Mouse (Mus musculus): ENCODE results near the gene Slc4a4.

The Slc4a4 gene

DNA sequence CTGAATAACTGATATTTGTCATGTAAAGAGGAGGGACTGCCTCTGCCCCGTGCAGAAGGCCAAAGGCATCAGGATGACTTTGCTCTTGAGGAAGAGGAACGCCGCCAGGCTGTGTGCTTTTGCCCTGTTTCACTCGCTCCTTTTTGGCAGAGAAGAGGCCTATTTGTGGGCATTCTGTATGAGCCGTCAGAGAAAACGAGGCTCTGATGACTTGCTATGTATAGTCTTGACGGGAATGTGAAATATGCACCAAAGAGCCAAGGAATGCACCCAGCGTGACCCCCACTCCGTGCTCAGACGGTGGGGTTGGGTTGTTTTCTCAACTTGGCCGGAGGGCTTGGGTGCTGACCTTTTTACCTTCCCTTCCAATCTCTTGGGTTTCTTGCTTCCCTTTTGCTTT, 44.0 kb downstream of the Slc4a4 start:
- Histone ChIP-seq H3K27me3 (ENCODE audit: control insufficient read depth, insufficient read depth, low read length, poor library complexity, severe bottlenecking) (no peaks in the 10 kb centered on the region), H3K36me3 (ENCODE audit: control insufficient read depth, insufficient read depth, low read length, poor library complexity, severe bottlenecking) (no peaks in the 10 kb centered on the region)
- no peak for DNase-seq (ENCODE audit: low read depth, low spot score)

DNA sequence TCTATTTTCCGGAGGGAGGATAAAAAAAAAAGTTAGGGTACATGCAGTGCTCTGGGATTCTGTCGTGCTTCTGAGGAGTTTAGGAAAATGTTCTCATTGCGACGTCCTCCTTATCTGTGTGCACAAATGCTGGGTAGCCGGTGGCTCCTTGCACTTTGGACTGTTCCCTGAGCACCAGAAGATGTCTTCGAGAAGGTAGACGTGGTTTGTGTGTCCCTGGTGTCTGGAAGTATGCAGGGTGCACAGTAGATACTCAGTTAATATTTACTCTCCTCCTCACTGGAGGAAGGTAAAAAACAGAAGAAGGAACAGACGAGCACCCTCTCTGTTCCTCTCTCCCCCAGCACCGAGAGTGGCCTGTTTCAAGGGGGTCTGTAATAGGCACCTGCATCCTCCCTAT, 44.6 kb downstream of the Slc4a4 start:
- no peak for DNase-seq (ENCODE audit: low read depth, low spot score)
- H3K27me3 ChIP-seq (ENCODE audit: control insufficient read depth, insufficient read depth, low read length, poor library complexity, severe bottlenecking): no peaks in the 10 kb centered on the region
- no peaks in the 10 kb centered on the region for H3K36me3 ChIP-seq (ENCODE audit: control insufficient read depth, insufficient read depth, low read length, poor library complexity, severe bottlenecking)

DNA sequence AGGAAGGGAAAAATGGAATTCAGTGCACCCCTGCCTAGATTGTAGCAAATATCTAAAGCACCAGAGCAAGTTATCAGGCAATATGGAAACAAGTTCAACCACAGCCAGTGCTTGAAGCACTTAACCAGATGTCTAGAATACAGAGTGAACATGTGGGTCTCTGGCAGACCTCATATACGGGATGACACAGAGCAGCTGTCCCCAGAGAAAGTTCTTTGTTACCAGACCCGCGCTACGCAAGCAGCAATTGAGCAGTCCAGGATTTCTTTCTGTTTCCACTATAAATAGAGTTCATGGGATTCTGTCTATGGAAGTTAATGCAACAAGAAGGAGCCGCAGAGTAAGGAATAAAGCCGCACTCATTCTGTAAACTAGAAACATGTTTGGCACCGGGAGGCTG, 46.8 kb downstream of the Slc4a4 start:
- H3K36me3 ChIP-seq (ENCODE audit: control insufficient read depth, insufficient read depth, low read length, poor library complexity, severe bottlenecking): no peaks in the 10 kb centered on the region
- no peaks in the 10 kb centered on the region for H3K27me3 ChIP-seq (ENCODE audit: control insufficient read depth, insufficient read depth, low read length, poor library complexity, severe bottlenecking)
- DNase-seq (ENCODE audit: low read depth, low spot score): no peak

DNA sequence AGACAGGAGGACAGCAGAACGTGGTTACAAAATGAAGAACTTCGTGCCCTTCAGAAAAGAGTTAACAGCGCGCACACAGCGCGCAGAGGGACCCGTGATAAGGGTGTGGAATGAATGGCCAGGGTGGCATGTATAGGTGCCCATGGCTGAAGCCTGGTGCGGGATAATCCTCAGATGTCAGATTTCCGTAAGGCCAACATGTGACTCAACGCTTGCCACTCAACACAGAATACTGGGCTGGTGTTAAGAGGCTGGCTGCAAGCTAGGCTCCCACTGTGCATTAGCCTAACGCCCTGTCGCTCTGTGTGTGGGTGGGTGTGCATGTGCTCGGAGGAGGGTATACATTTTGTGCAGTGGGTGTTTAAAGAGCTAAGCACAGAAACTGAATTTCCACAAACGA, 47.3 kb downstream of the Slc4a4 start:
- DNase-seq (ENCODE audit: low read depth, low spot score): no peak
- H3K27me3 ChIP-seq (ENCODE audit: control insufficient read depth, insufficient read depth, low read length, poor library complexity, severe bottlenecking): no peaks in the 10 kb centered on the region
- no peaks in the 10 kb centered on the region for H3K36me3 ChIP-seq (ENCODE audit: control insufficient read depth, insufficient read depth, low read length, poor library complexity, severe bottlenecking)

DNA sequence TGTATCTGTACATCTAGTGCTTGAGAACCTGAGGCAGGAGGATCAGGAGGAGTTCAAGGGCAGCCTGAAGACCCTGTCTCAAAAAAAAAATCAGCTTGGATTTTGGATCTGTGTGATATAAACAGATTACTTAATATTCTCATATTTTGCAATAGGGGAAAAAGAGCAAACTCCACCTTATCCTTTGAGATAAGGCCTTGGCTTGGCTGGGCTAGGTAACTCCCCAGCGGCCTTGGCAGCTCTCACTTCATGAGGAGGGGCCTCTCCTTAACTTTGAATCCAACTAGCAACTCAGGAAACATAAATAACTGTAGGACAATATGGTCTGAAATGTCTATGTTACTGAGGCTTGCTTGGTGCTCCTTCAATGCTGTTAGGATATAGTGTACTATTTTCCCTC, 51.6 kb downstream of the Slc4a4 start:
- no peaks in the 10 kb centered on the region for H3K36me3 ChIP-seq (ENCODE audit: control insufficient read depth, insufficient read depth, low read length, poor library complexity, severe bottlenecking)
- DNase-seq (ENCODE audit: low read depth, low spot score): no peak
- H3K27me3 ChIP-seq (ENCODE audit: control insufficient read depth, insufficient read depth, low read length, poor library complexity, severe bottlenecking): no peaks in the 10 kb centered on the region

DNA sequence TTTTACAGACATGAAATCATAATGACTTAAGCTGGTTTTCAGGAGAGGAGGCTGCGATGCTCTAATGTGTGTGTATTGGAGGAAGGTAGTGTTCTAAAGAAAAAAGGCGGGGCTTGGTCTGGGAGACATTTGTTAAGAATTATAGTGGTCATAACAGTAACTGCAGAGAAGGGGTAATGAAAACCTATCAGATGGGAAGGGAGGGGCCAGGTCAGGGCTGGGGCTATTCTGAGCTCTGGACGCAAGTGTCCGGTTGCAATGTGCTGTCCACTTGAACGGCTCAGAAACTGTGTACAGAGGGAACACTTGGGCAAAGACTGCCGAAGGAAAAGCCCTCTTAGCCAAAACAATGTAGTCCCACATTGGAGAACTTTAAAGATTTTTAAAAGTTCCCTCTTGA, 52.5 kb downstream of the Slc4a4 start:
- H3K27me3 ChIP-seq (ENCODE audit: control insufficient read depth, insufficient read depth, low read length, poor library complexity, severe bottlenecking): no peaks in the 10 kb centered on the region
- no peak for DNase-seq (ENCODE audit: low read depth, low spot score)
- no peaks in the 10 kb centered on the region for H3K36me3 ChIP-seq (ENCODE audit: control insufficient read depth, insufficient read depth, low read length, poor library complexity, severe bottlenecking)

DNA sequence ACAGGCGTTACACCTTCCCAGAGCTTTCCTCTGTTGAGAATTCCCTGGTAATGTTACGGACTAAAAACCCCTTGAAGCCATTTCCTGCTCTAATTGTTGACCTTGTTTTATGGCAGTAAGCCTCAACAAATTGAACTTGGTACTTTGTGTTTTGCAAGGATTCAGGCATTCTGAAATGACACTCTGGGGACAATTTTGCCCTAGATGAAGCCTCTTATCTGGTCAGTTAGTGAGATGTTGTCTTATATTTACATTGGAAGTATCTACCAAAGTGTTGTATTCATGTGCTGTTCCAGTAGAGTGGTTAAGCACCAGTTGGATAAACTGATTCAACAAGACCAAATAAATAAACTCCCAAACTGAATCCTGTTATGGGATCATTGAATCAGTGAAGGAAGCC, 53.2 kb downstream of the Slc4a4 start:
- no peak for DNase-seq (ENCODE audit: low read depth, low spot score)
- no peaks in the 10 kb centered on the region for H3K27me3 ChIP-seq (ENCODE audit: control insufficient read depth, insufficient read depth, low read length, poor library complexity, severe bottlenecking)
- no peaks in the 10 kb centered on the region for H3K36me3 ChIP-seq (ENCODE audit: control insufficient read depth, insufficient read depth, low read length, poor library complexity, severe bottlenecking)

DNA sequence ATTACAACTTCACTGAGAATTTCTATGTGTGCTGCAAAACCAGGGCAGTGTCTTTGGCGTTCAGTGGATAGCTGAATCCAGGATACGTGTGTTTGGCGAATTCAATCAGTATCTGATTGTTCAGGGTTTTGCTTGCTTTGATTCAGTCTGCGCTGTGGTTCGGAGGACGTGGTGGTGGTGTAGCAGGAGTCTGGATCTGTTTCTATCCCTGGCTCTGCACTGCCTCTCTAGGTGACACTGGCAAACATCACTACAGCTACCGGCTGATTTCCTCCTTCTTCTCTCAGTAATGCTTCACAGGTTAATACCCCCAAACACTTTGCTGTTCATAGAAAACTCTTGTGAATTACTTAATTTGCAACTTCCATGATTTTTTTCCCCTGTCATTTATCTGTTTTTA, 55.3 kb downstream of the Slc4a4 start:
- Histone ChIP-seq H3K36me3 (ENCODE audit: control insufficient read depth, insufficient read depth, low read length, poor library complexity, severe bottlenecking) (no peaks in the 10 kb centered on the region), H3K27me3 (ENCODE audit: control insufficient read depth, insufficient read depth, low read length, poor library complexity, severe bottlenecking) (no peaks in the 10 kb centered on the region)
- DNase-seq (ENCODE audit: low read depth, low spot score): no peak

DNA sequence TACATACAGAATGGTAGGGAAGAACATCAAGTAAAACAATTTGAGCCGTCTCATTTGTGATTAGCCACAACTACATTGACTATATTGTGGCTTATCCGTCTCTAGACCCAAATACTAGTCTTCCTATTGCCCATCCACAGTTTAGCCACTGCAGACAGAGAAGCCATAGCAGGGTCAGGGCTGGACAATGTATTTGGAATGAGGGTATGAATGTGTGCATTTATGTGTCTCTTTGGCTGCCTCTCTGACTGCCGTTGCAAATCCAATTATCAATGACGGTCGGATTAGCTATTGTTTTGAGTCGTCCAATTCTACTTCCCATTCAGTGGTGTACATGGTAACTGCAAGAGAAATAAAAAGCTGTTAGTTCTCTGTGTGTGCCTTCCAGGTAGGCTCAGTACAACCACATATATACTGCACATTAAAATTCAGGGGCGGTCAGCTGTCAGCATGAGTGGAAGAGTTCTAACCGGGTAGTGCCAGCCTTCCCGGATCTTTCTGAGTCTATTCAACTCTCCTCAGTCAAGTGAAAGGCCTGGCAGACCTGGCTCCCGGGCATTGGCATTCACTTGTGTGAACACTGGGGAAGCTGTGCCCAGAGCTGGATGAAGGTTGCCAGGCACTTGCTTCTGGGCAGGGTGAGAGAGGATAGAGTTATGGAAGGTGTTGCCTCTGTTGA, 59.2 kb downstream of the Slc4a4 start:
- Histone ChIP-seq H3K36me3 (ENCODE audit: control insufficient read depth, insufficient read depth, low read length, poor library complexity, severe bottlenecking) (no peaks in the 10 kb centered on the region), H3K27me3 (ENCODE audit: control insufficient read depth, insufficient read depth, low read length, poor library complexity, severe bottlenecking) (no peaks in the 10 kb centered on the region)
- no peak for DNase-seq (ENCODE audit: low read depth, low spot score)

DNA sequence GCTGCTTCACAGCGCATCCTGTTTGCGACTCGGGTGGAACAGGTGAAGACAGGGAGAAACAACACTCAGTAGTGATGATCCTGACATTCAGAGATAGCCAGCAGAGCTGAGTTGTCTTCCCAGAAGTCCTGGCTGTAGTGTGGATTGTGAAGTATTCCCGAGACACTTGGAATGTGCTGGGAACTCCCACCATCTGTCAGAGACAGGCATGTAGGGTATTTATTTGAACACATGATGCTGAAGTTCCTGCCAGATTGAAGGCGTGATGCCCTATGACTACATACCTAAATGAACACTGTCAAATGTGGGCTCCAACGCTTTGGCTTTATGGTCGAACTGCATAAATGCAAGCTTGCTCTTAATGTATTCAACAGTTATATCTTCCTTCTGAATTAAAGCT, 63.7 kb downstream of the Slc4a4 start:
- H3K36me3 ChIP-seq (ENCODE audit: control insufficient read depth, insufficient read depth, low read length, poor library complexity, severe bottlenecking): no peaks in the 10 kb centered on the region
- DNase-seq (ENCODE audit: low read depth, low spot score): no peak
- no peaks in the 10 kb centered on the region for H3K27me3 ChIP-seq (ENCODE audit: control insufficient read depth, insufficient read depth, low read length, poor library complexity, severe bottlenecking)

DNA sequence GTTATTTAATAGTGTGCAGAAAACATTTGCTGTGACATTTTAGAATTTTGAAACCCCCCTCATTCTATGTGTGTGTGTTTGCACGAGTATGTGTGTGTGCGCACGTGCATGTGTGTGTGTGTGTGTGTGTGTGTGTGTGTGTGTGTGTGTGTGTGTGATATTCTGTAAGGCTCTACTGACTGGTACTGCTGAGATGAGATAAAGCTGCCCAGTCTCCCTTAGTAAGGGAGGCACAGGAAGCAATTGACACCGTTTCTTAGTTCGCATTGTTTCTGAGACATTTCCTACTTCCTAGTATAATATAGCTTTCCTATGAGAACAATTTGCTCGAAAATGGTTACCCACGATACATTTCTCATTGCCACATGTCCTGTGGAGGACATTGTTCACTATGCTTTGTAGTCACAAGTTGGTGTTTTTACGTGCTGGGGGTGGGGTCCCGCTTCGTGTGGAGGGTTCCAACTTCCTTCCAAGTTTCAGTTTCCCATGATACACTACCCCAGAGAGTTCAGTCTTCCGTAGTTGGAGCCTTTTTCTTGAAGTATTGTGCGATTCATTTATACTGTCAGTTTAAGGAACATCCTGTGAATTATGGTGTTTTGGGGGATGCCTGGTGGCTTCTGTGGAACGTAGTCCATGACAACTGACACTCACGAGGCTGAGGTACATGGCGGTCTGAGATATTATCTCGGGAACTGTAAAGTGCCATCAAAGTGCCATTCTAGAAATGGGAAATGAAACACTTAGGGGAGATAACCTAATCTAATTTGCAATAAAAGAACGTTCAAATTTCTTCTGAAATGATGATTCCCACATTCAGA, 66.3 kb downstream of the Slc4a4 start:
- H3K36me3 ChIP-seq (ENCODE audit: control insufficient read depth, insufficient read depth, low read length, poor library complexity, severe bottlenecking): no peaks in the 10 kb centered on the region
- no peak for DNase-seq (ENCODE audit: low read depth, low spot score)
- H3K27me3 ChIP-seq (ENCODE audit: control insufficient read depth, insufficient read depth, low read length, poor library complexity, severe bottlenecking): no peaks in the 10 kb centered on the region

DNA sequence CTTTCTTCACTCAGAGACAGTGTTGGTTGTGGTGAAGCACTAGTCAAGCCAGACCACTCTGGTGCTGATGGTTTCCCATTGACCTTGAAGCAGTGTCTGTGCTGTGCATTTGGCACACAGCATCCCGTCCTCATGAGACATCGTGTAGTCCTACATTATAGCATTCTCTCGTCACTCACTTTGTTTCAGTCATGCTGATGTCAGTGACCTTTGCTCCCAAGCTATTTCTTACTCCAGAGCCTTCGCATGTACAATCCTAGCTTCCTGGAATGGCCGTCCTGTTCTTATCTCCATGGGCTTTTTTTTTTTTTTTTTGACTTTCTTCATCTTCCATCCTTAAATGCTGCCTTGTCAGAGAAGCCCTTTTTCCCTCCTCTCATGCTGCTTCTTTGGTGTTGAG, 71.1 kb downstream of the Slc4a4 start:
- no peaks in the 10 kb centered on the region for H3K36me3 ChIP-seq (ENCODE audit: control insufficient read depth, insufficient read depth, low read length, poor library complexity, severe bottlenecking)
- no peak for DNase-seq (ENCODE audit: low read depth, low spot score)
- no peaks in the 10 kb centered on the region for H3K27me3 ChIP-seq (ENCODE audit: control insufficient read depth, insufficient read depth, low read length, poor library complexity, severe bottlenecking)

DNA sequence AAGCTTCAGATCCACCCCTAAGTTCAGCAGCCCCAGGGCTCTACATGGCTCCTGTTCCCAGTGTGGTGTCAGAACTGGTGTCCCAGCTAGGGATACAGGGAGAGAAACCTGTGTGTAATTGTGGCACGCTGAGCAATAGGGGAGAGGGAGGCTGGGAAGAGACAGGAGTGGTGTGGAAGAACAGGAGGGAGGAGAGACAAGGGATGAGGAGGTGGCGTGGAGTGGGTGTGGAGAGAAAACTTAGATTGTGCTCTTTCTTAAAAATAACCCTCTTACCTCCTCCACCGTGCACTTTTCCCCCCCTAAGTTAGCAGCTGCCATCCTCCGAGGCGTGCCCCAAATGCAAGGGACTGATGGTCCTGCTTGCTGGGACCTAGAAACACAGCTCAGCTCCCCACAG, 72.3 kb downstream of the Slc4a4 start:
- DNase-seq (ENCODE audit: low read depth, low spot score): no peak
- Histone ChIP-seq H3K27me3 (ENCODE audit: control insufficient read depth, insufficient read depth, low read length, poor library complexity, severe bottlenecking) (no peaks in the 10 kb centered on the region), H3K36me3 (ENCODE audit: control insufficient read depth, insufficient read depth, low read length, poor library complexity, severe bottlenecking) (no peaks in the 10 kb centered on the region)

DNA sequence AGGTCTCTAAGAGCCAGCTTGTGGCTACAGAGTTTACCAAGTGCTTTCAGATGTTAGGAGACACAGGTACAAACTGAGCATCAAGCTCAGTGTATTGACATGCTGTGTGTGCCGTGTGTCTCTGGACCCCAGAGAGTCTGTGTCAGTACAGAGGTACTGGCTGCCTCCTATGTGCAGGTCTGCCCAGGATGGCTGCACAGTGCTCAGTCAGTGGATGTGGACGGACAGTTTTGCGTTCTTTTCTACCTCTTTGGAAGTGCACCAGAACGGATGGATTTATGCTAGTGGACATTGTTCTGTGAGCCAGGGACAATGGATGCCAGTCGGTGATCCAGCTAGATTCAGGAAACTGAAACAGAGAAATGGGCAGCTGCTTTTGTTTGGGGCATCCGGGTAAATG, 72.8 kb downstream of the Slc4a4 start:
- DNase-seq (ENCODE audit: low read depth, low spot score): no peak
- no peaks in the 10 kb centered on the region for H3K36me3 ChIP-seq (ENCODE audit: control insufficient read depth, insufficient read depth, low read length, poor library complexity, severe bottlenecking)
- no peaks in the 10 kb centered on the region for H3K27me3 ChIP-seq (ENCODE audit: control insufficient read depth, insufficient read depth, low read length, poor library complexity, severe bottlenecking)

DNA sequence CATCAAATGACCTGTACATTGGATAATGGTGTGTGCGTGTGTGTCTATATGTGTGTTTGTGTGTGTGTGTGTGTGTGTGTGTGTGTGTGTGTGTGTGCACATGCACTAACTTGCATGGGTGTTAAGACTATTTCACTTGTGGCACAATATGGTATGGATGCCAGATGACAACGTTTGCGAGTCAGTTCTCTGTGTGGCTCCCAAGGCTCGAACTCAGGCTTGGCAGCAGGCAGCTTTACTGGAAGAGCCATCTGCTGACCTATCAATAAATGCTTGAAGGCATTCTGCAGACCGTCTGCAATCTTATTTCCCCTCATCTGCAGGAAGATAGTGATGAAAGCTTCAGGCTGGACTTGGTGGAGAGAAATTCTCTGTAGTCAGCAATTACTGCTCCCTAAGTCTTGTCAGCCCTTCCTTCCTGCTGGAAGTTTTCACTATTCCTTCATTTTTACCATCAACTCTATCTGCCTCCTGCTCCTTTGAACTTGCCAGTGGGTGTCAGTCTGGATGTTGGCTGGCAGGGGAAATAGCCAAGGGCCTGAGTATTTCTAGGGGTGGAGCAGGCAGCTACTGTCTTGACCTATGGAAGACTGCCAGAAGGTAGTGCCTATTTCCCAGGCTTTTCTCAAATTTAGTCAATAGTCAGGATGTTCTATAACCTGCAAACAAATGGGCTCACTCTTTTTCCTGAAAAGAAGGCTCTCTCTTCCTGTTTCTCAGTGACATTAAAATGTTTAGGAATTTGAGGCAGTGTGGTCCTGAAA, 73.9 kb downstream of the Slc4a4 start:
- no peaks in the 10 kb centered on the region for H3K36me3 ChIP-seq (ENCODE audit: control insufficient read depth, insufficient read depth, low read length, poor library complexity, severe bottlenecking)
- H3K27me3 ChIP-seq (ENCODE audit: control insufficient read depth, insufficient read depth, low read length, poor library complexity, severe bottlenecking): no peaks in the 10 kb centered on the region
- no peak for DNase-seq (ENCODE audit: low read depth, low spot score)
